Mouse (Mus musculus) kidney, embryonic 15.5 days (tissue): Measurements from ENCODE around the gene Bms1. TPM values are rescaled to one million over a fixed set of nuclear protein-coding genes. Genes with fewer than 3 reads are reported as not detected.

ENCODE experiments used
- ATAC-seq: fragments of 200-750 bp; cut with Nextera tagmentation; replicated peaks from 2 replicates; pipeline ENCODE4 v1.8.0; 2017; ENCODE audit warnings: moderate TSS enrichment; ENCODE audit not compliant: low FRiP score
- H3K27ac ChIP-seq: fragments of 300-500 bp; sonication (generic); 2 replicates; pipeline ENCODE4 v1.5.1; 2015; ENCODE audit warnings: mild to moderate bottlenecking, inconsistent platforms
- H3K27me3 ChIP-seq: fragments of 300-500 bp; sonication (generic); 2 replicates; pipeline ENCODE4 v1.6.1; 2015; ENCODE audit warnings: inconsistent platforms
- H3K36me3 ChIP-seq: fragments of 300-500 bp; sonication (generic); 2 replicates; pipeline ENCODE4 v1.6.1; 2015; ENCODE audit warnings: inconsistent platforms
- H3K4me1 ChIP-seq: fragments of 300-500 bp; sonication (generic); 2 replicates; pipeline ENCODE4 v1.6.1; 2015; ENCODE audit warnings: inconsistent platforms
- H3K4me2 ChIP-seq: fragments of 300-500 bp; sonication (generic); 2 replicates; pipeline ENCODE4 v1.6.1; 2015; ENCODE audit warnings: moderate library complexity, mild to moderate bottlenecking, inconsistent platforms
- H3K4me3 ChIP-seq: fragments of 300-500 bp; sonication (generic); replicated peaks from 2 replicates; pipeline ENCODE4 v1.5.1; 2015; ENCODE audit warnings: mild to moderate bottlenecking, inconsistent platforms
- H3K9ac ChIP-seq: fragments of 300-500 bp; sonication (generic); 2 replicates; pipeline ENCODE4 v1.6.1; 2015; ENCODE audit warnings: mild to moderate bottlenecking, inconsistent platforms
- H3K9me3 ChIP-seq: fragments of 300-500 bp; sonication (generic); replicated peaks from 2 replicates; pipeline ENCODE4 v1.6.1; 2016; ENCODE audit warnings: inconsistent platforms
- WGBS: fragments of 180-500 bp; shearing (Covaris S2); methylation state at CpG from one replicate; pipeline ENCODE4 v1.1.7; 2015; ENCODE audit warnings: mixed read lengths; 5-methylcytosine and 5-hydroxymethylcytosine counted together
- polyA plus RNA-seq: library from polyadenylated mRNA; unstranded; fragments of >200 nt; fragmentation: Nextera tagmentation; extraction: Ambion mirVana; gene quantifications from 2 replicates; pipeline ENCODE4 v1.2.1, GENCODE M21; 2015

The Bms1 gene
- polyA plus RNA-seq: 38.9 and 41.1 TPM in 2 replicates

GRCm38 (mm10) chr6:118419050-118419920 lies at the start of gene Bms1:
Gene Bms1 (minus strand): TSS chr6:118419474.
- WGBS: under 1% methylated on average over 67 of the region's 67 CpGs
- peaks cover 13% of the 10 kb centered on the region for H3K4me1 ChIP-seq

DNA sequence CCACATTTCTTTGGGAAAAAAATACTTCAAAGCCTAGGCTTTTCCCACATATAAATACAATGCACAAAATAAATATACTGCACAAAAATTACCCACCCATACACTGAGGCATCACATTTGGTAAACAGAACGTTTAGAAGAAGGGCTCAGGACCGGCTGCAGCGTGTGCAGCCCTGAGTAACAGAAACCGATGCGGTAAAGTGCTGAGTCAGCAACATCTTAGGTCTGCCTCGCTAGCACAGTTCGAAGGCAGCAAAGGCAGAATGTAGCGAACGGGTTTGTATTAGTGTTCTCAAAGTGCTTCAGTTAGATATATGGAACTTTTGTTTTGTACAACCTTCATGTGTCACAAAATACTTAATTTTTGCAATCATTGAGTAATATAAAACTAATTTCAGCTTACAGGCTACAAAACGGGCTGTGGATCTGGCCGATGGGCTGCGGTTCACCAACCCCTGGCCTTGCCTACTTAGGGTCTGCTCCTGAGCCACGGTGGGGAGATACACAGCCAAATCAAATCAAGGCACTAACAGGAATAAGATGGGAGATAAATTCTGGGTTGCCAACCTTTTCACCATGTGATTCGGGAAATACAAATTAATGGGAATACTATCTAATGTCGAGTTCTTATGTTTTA lies 42.9 kb upstream of the Bms1 start:
- ATAC-seq: no peak
- Histone ChIP-seq H3K4me1 (no peaks in the 10 kb centered on the region), H3K4me2 (no peak overlapping the region), H3K27ac (no peak overlapping the region), H3K4me3 (no peak overlapping the region), H3K9ac (no peak overlapping the region), H3K9me3 (no peaks in the 10 kb centered on the region), H3K36me3 (peaks cover 47% of the 10 kb centered on the region), H3K27me3 (no peaks in the 10 kb centered on the region)
- WGBS: 81% methylated on average over 15 of the region's 15 CpGs

More at GRCm38 (mm10) chr6:118419050-118419920, at the start of gene Bms1:
- no peaks in the 10 kb centered on the region for H3K9me3 ChIP-seq
- H3K9ac ChIP-seq: peak within 1 kb of the TSS; percentile 89
- H3K36me3 ChIP-seq: peaks cover 31% of the 10 kb centered on the region
- no peaks in the 10 kb centered on the region for H3K27me3 ChIP-seq
- peak within 1 kb of the TSS; percentile 88 for H3K27ac ChIP-seq
- peak within 1 kb of the TSS; percentile 64 for H3K4me2 ChIP-seq
- H3K4me3 ChIP-seq: peak within 1 kb of the TSS; percentile 88
- peak; percentile 99 for ATAC-seq

- Histone ChIP-seq H3K27me3 (no peaks in the 10 kb centered on the region), H3K9ac (no peak overlapping the region), H3K4me1 (peaks cover 10% of the 10 kb centered on the region), H3K36me3 (peaks cover 13% of the 10 kb centered on the region; the same call in 1 of the 2 replicates), H3K4me2 (no peak overlapping the region), H3K9me3 (no peaks in the 10 kb centered on the region), H3K27ac (no peak overlapping the region), H3K4me3 (no peak overlapping the region)
- no peak for ATAC-seq
- 94% methylated on average over 1 of the region's 1 CpGs for WGBS
Measured at GRCm38 (mm10) chr6:118457726-118458125, 38.5 kb upstream of the Bms1 start.

DNA sequence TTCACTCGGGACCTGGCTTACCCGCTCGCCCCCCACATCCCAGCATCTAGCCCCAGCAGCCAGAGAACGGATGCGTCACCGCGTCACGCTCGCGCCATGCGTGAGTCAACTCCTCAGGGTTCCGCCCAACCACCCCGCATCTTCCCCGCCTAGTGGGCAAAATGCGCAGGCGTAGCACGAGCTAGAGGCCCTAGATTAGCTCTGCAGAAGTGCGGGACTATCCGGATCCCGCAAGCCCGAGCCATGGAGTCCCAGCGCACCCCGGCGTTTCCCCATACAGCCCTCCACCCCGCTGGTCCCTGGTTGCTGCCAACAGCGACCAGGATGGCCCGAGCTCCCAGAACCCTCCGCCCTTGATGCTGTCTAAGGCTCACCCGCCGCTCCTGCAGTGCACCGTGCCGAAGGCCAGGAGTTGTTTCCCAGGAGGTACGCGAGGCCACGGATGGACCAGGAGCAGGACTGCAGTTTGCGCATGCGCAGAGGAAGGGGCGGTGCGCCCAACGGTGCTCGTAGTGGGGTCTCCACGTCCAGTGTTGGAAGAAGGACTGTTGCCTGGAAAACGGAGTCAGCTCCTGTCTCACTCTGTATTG lies 35.9 kb upstream of the Bms1 start, which contains the start of gene Zfp248:
Gene Zfp248 (minus strand): TSS at position 487 of the 590 bp plus-strand sequence.
- peak within 1 kb of the TSS; percentile 91 for H3K4me2 ChIP-seq
- WGBS: under 1% methylated on average over 43 of the region's 43 CpGs
- peaks cover 6% of the 10 kb centered on the region for H3K36me3 ChIP-seq
- peak; percentile 96 for ATAC-seq
- peaks cover 10% of the 10 kb centered on the region for H3K4me1 ChIP-seq
- H3K9me3 ChIP-seq: no peaks in the 10 kb centered on the region
- H3K27me3 ChIP-seq: no peaks in the 10 kb centered on the region
- peak within 1 kb of the TSS; percentile 88 for H3K9ac ChIP-seq
- peak within 1 kb of the TSS; percentile 96 for H3K27ac ChIP-seq
- H3K4me3 ChIP-seq: peak within 1 kb of the TSS; percentile 82

GRCm38 (mm10) chr6:118454452-118454851 lies 35.2 kb upstream of the Bms1 start:
- H3K4me1 ChIP-seq: peaks cover 10% of the 10 kb centered on the region
- WGBS: 34% methylated on average over 8 of the region's 8 CpGs
- H3K4me3 ChIP-seq: peak overlapping the region; percentile 82
- H3K36me3 ChIP-seq: peaks cover 6% of the 10 kb centered on the region
- H3K9ac ChIP-seq: peak overlapping the region; percentile 88
- peak overlapping the region; percentile 91 for H3K4me2 ChIP-seq
- H3K9me3 ChIP-seq: no peaks in the 10 kb centered on the region
- no peak for ATAC-seq
- H3K27me3 ChIP-seq: no peaks in the 10 kb centered on the region
- peak overlapping the region; percentile 96; the same call in 1 of the 2 replicates for H3K27ac ChIP-seq

- Histone ChIP-seq H3K4me2 (no peak overlapping the region), H3K36me3 (peaks cover 56% of the 10 kb centered on the region), H3K4me1 (no peaks in the 10 kb centered on the region), H3K4me3 (no peak overlapping the region), H3K9me3 (no peaks in the 10 kb centered on the region), H3K9ac (no peak overlapping the region), H3K27ac (no peak overlapping the region), H3K27me3 (no peaks in the 10 kb centered on the region)
- ATAC-seq: no peak
- 93% methylated on average over 4 of the region's 4 CpGs for WGBS
Measured at GRCm38 (mm10) chr6:118431502-118431901, 12.2 kb upstream of the Bms1 start.

DNA sequence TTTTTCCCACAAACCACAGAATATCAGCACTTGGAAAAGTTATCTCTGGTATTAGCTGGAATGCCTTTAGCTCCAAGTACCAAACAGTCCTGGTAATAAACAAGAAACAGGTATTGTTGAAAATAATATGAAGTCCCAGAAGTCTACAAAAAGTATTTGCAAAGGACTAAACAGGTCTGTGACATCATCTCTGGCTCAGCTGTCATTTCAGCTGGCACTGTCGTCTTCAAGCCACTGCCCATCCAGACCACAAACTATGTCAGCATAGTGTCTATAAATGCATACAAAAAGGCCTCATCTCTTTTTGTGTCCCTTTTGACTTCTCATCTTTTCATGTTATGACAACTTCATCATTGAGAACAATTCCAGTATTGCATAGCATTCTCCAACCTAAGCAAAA lies 7.4 kb upstream of the Bms1 start:
- 97% methylated on average over 1 of the region's 1 CpGs for WGBS
- Histone ChIP-seq H3K4me1 (no peaks in the 10 kb centered on the region), H3K4me2 (no peak overlapping the region), H3K9me3 (no peaks in the 10 kb centered on the region), H3K9ac (no peak overlapping the region), H3K36me3 (peaks cover 46% of the 10 kb centered on the region), H3K27me3 (no peaks in the 10 kb centered on the region), H3K4me3 (no peak overlapping the region), H3K27ac (no peak overlapping the region)
- ATAC-seq: no peak

- ATAC-seq: no peak
- peaks cover 86% of the 10 kb centered on the region for H3K36me3 ChIP-seq
- WGBS: 96% methylated on average over 1 of the region's 1 CpGs
- H3K9me3 ChIP-seq: no peaks in the 10 kb centered on the region
- H3K27me3 ChIP-seq: no peaks in the 10 kb centered on the region
- H3K27ac ChIP-seq: no peak overlapping the region
- H3K4me1 ChIP-seq: no peaks in the 10 kb centered on the region
- no peak overlapping the region for H3K4me3 ChIP-seq
- H3K4me2 ChIP-seq: no peak overlapping the region
- no peak overlapping the region for H3K9ac ChIP-seq
Measured at GRCm38 (mm10) chr6:118410428-118410827, 8.8 kb downstream of the Bms1 start.

DNA sequence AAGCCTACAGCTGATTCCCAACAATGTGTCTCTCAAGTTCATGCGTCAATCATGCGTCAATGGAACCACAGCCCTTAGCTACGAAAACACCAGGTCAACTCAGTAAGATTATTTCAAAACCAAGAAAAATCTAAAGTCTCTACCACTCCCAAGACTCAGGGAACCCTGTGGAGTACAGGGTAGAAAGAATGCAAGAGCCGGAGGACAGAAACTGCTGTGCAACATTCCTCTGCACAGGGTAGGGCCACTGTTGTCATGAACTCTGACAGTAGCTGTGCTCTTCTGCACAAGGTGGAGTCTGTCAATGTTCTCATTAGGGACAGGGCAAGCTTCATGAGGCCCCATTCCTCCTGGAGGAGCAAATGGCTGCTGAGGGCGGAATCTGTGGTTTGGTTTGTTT lies 10.8 kb downstream of the Bms1 start:
- Histone ChIP-seq H3K27me3 (no peaks in the 10 kb centered on the region), H3K9me3 (no peaks in the 10 kb centered on the region), H3K36me3 (peaks cover 87% of the 10 kb centered on the region), H3K4me3 (no peak overlapping the region), H3K27ac (no peak overlapping the region), H3K9ac (no peak overlapping the region), H3K4me2 (no peak overlapping the region), H3K4me1 (no peaks in the 10 kb centered on the region)
- WGBS: 93% methylated on average over 5 of the region's 5 CpGs
- ATAC-seq: no peak

- 82% methylated on average over 4 of the region's 4 CpGs for WGBS
- peaks cover 87% of the 10 kb centered on the region for H3K36me3 ChIP-seq
Measured at GRCm38 (mm10) chr6:118406421-118406820, 12.9 kb downstream of the Bms1 start.

DNA sequence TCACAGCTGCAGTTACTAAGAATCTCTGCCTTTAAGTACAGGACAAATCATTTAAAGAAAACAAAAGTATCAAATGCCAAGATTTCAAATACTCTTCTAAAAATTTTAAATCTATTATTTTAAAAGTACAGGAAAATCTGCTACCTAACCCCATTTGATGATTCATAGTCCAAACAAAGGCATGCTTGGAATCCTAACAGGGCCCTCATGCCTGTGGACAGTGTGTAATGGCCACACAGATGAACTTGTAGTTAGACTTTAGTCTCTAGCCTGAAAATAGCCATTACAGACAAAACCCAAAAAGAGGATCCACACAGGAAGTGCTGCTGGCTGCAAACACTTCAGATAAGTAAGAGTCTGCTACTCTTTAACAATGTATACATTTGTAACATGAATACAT lies 28.5 kb downstream of the Bms1 start:
- no peak overlapping the region for H3K9ac ChIP-seq
- no peaks in the 10 kb centered on the region for H3K27me3 ChIP-seq
- peaks cover 93% of the 10 kb centered on the region for H3K36me3 ChIP-seq
- H3K4me3 ChIP-seq: no peak overlapping the region
- H3K4me1 ChIP-seq: no peaks in the 10 kb centered on the region
- H3K27ac ChIP-seq: no peak overlapping the region
- ATAC-seq: no peak
- H3K9me3 ChIP-seq: no peaks in the 10 kb centered on the region
- H3K4me2 ChIP-seq: no peak overlapping the region

More at GRCm38 (mm10) chr6:118406421-118406820, 12.9 kb downstream of the Bms1 start:
- Histone ChIP-seq H3K4me3 (no peak overlapping the region), H3K9me3 (no peaks in the 10 kb centered on the region), H3K4me1 (no peaks in the 10 kb centered on the region), H3K4me2 (no peak overlapping the region), H3K27me3 (no peaks in the 10 kb centered on the region), H3K9ac (no peak overlapping the region), H3K27ac (no peak overlapping the region)
- no peak for ATAC-seq

DNA sequence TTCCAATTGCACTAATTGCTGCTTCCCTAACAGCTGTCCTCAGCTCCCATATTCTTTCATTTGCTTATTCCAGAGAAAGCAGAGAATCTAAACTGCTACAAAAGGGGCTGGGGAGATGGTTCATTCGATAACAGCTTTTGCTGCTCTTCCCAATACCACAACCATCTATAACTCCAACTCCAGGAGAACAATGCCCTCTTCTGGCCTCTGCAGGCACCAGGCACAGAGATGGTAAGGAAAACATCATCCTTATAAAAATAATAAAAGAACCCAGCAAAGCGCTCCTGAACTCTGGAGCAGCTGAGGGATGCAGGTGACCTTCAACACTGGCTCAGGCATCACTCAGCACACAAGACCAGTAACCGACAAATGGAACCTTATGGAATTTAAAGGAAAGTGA lies 33.3 kb downstream of the Bms1 start:
- H3K27me3 ChIP-seq: no peaks in the 10 kb centered on the region
- H3K36me3 ChIP-seq: peaks cover 86% of the 10 kb centered on the region
- H3K27ac ChIP-seq: no peak overlapping the region
- 89% methylated on average over 3 of the region's 3 CpGs for WGBS
- no peaks in the 10 kb centered on the region for H3K9me3 ChIP-seq
- no peak overlapping the region for H3K4me3 ChIP-seq
- no peak overlapping the region for H3K4me2 ChIP-seq
- no peak overlapping the region for H3K9ac ChIP-seq
- ATAC-seq: no peak
- no peaks in the 10 kb centered on the region for H3K4me1 ChIP-seq
